ENCODE assay signal across 28 mouse cellular contexts in the genomic region with DNA sequence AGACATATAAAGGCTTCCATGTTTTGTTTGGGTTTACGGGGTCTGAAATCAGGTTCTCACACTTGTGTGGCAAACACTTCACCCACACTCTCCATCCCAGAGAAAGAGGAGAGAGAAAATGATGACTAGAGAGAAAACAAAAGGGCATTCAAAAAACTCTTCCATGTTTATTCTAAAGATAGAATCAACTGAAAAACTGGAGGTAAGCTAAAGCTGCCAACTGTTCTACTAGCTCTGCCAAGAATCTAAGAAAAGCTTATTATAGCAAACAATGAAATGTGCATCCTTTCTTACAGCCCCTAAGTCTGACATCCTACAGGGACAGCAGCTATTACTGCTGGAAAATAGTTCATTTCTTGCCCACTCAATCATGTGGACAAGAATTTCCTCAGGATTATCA. TPM values are rescaled to one million over a fixed set of nuclear protein-coding genes. Genes with fewer than 3 reads are reported as not detected.
A peak's percentile ranks its signal among the peaks of the same experiment; 100 is the strongest.
DNase-seq lines count a peak whose midpoint lies in the region; ATAC-seq and TF ChIP-seq lines count a peak whose summit lies in the region.
"Had no signal": no experiment of that assay in that cellular context is flagged by ENCODE, and none has a peak within 500 bp of the region (broad histone marks: within the 10 kb centered on the region; RNA-seq: fewer than 3 reads in every experiment).

No protein-coding gene starts in this region.

- no peak overlapping the region for H3K4me2 ChIP-seq in embryonic facial prominence, embryonic 14.5 days (ENCODE audit: low read depth, low read length)
- no peak overlapping the region for H3K4me2 ChIP-seq in hindbrain, embryonic 12.5 days (replicated peaks)
- no peak overlapping the region for H3K4me2 ChIP-seq in hindbrain, postnatal 0 days (ENCODE audit: low read depth, low read length)
- H3K4me2 ChIP-seq: embryonic facial prominence, embryonic 13.5 days; limb, embryonic 13.5 days; liver, embryonic 11.5 days; lung, embryonic 15.5 days; midbrain, embryonic 15.5 days had no signal

- H3K27me3 ChIP-seq in embryonic facial prominence, embryonic 14.5 days (replicated peaks; ENCODE audit: control insufficient read depth, insufficient read depth, low read length), result no peaks in the 10 kb centered on the region
- no peaks in the 10 kb centered on the region for H3K27me3 ChIP-seq in embryonic facial prominence, embryonic 10.5 days (replicated peaks; ENCODE audit: low read depth, poor library complexity, severe bottlenecking)
- H3K27me3 ChIP-seq in heart, adult 2 months (ENCODE audit: control insufficient read depth, insufficient read depth, low read length), result no peaks in the 10 kb centered on the region
- H3K27me3 ChIP-seq in hindbrain, embryonic 12.5 days, result no peaks in the 10 kb centered on the region
- H3K27me3 ChIP-seq in hindbrain, postnatal 0 days (ENCODE audit: insufficient read depth, low read length), result no peaks in the 10 kb centered on the region
- H3K27me3 ChIP-seq: embryonic facial prominence, embryonic 13.5 days; limb, embryonic 13.5 days; lung, embryonic 15.5 days; midbrain, embryonic 15.5 days had no signal

- peak; percentile 15 for DNase-seq in embryonic facial prominence, embryonic 14.5 days (ENCODE audit: low spot score)
- no peak for DNase-seq in embryonic facial prominence, embryonic 10.5 days (ENCODE audit: low spot score)
- no peak for DNase-seq in heart, adult 2 months
- DNase-seq in heart, adult 18-20 months, result no peak
- DNase-seq in hindbrain, postnatal 0 days (ENCODE audit: low spot score), result no peak
- DNase-seq in brain, adult 2 months (ENCODE audit: low read depth, low spot score), result peak; percentile 85
- DNase-seq in urinary bladder, postnatal 4 days (ENCODE audit: low spot score in 2 of 2), result no peak
- DNase-seq: adrenal gland, postnatal 14 days; cerebellum, adult 9-11 months; embryo, embryonic 11 days; gastrocnemius, postnatal 14 days; kidney, adult 9 months; kidney, postnatal 25 days; right cerebral cortex, postnatal 4 days; thymus, adult 2 months; thymus, postnatal 36 days had no signal

- no peak for TF ChIP-seq EP300 in heart, adult 2 months (IDR thresholded peaks at IDR 0.05; ENCODE audit: insufficient read depth, low read depth, low read length)

- no peak overlapping the region for H3K4me3 ChIP-seq in embryonic facial prominence, embryonic 14.5 days (ENCODE audit: low read depth, low read length)
- no peak overlapping the region for H3K4me3 ChIP-seq in embryonic facial prominence, embryonic 10.5 days
- H3K4me3 ChIP-seq in heart, adult 2 months, result no peak overlapping the region
- H3K4me3 ChIP-seq in hindbrain, embryonic 12.5 days, result no peak overlapping the region
- no peak overlapping the region for H3K4me3 ChIP-seq in hindbrain, postnatal 0 days (ENCODE audit: low read length)
- H3K4me3 ChIP-seq: embryonic facial prominence, embryonic 13.5 days; erythroblast, embryonic 14.5 days; hindbrain, embryonic 10.5 days; left cerebral cortex, adult 2 months; limb, embryonic 13.5 days; lung, embryonic 15.5 days; midbrain, embryonic 10.5 days; midbrain, embryonic 15.5 days had no signal

- no peak for TF ChIP-seq POLR2A in heart, adult 2 months (IDR thresholded peaks at IDR 0.05; ENCODE audit: insufficient read depth, low read depth, low read length)

- intact Hi-C loops in heart, adult 2 months (cut with DNase I), result loop anchor here (5.0 kb wide), 1 partner anchor 58 kb away; a partner anchor contains a TSS

- peaks cover 3% of the 10 kb centered on the region for H3K79me2 ChIP-seq in heart, adult 2 months (replicated peaks; ENCODE audit: control insufficient read depth, insufficient read depth, low read length)

- H3K9me3 ChIP-seq in embryonic facial prominence, embryonic 14.5 days (ENCODE audit: control insufficient read depth, low read length), result no peaks in the 10 kb centered on the region
- no peaks in the 10 kb centered on the region for H3K9me3 ChIP-seq in embryonic facial prominence, embryonic 10.5 days
- no peaks in the 10 kb centered on the region for H3K9me3 ChIP-seq in hindbrain, embryonic 12.5 days (replicated peaks)
- H3K9me3 ChIP-seq in hindbrain, postnatal 0 days (ENCODE audit: low read length), result no peaks in the 10 kb centered on the region
- H3K9me3 ChIP-seq: embryonic facial prominence, embryonic 13.5 days; hindbrain, embryonic 10.5 days; limb, embryonic 13.5 days; lung, embryonic 15.5 days; midbrain, embryonic 10.5 days; midbrain, embryonic 15.5 days had no signal

- no peaks in the 10 kb centered on the region for H3K4me1 ChIP-seq in embryonic facial prominence, embryonic 14.5 days (ENCODE audit: control insufficient read depth, insufficient read depth, low read length)
- no peaks in the 10 kb centered on the region for H3K4me1 ChIP-seq in embryonic facial prominence, embryonic 10.5 days
- H3K4me1 ChIP-seq in heart, adult 2 months (ENCODE audit: control insufficient read depth, insufficient read depth, low read length), result peaks cover 2% of the 10 kb centered on the region; the same call in 1 of the 2 replicates
- H3K4me1 ChIP-seq in hindbrain, embryonic 12.5 days, result no peaks in the 10 kb centered on the region
- H3K4me1 ChIP-seq in hindbrain, postnatal 0 days (ENCODE audit: insufficient read depth, low read length), result no peaks in the 10 kb centered on the region
- H3K4me1 ChIP-seq: embryonic facial prominence, embryonic 13.5 days; hindbrain, embryonic 10.5 days; limb, embryonic 13.5 days; lung, embryonic 15.5 days; midbrain, embryonic 10.5 days; midbrain, embryonic 15.5 days had no signal

- ATAC-seq in embryonic facial prominence, embryonic 14.5 days (ENCODE audit: low read depth), result no peak
- no peak for ATAC-seq in hindbrain, embryonic 12.5 days (ENCODE audit: low FRiP score)
- no peak for ATAC-seq in hindbrain, postnatal 0 days
- ATAC-seq: intestine, postnatal 0 days; midbrain, embryonic 15.5 days had no signal

- H3K9ac ChIP-seq in embryonic facial prominence, embryonic 14.5 days (ENCODE audit: low read depth, low read length), result no peak overlapping the region
- H3K9ac ChIP-seq in heart, adult 2 months (ENCODE audit: low read depth, low read length), result no peak overlapping the region
- no peak overlapping the region for H3K9ac ChIP-seq in hindbrain, embryonic 12.5 days
- H3K9ac ChIP-seq in hindbrain, postnatal 0 days (replicated peaks; ENCODE audit: low read length), result no peak overlapping the region
- H3K9ac ChIP-seq: embryonic facial prominence, embryonic 13.5 days; limb, embryonic 13.5 days; lung, embryonic 15.5 days; midbrain, embryonic 15.5 days had no signal

- H3K36me3 ChIP-seq in embryonic facial prominence, embryonic 14.5 days (ENCODE audit: control insufficient read depth, insufficient read depth, low read length), result peaks cover 15% of the 10 kb centered on the region
- peaks cover 56% of the 10 kb centered on the region for H3K36me3 ChIP-seq in embryonic facial prominence, embryonic 10.5 days (replicated peaks)
- peaks cover 2% of the 10 kb centered on the region; the same call in 1 of the 2 replicates for H3K36me3 ChIP-seq in heart, adult 2 months (ENCODE audit: control insufficient read depth, insufficient read depth, low read length)
- H3K36me3 ChIP-seq in hindbrain, embryonic 12.5 days, result peaks cover 4% of the 10 kb centered on the region
- peaks cover 3% of the 10 kb centered on the region; the same call in 1 of the 2 replicates for H3K36me3 ChIP-seq in hindbrain, postnatal 0 days (ENCODE audit: insufficient read depth, low read length)

- no peak for TF ChIP-seq CTCF in heart, adult 2 months (IDR thresholded peaks at IDR 0.05)
- TF ChIP-seq CTCF in hindbrain, postnatal 0 days (IDR thresholded peaks at IDR 0.05; ENCODE audit: low read depth), result no peak

- WGBS in embryonic facial prominence, embryonic 14.5 days, result 97% methylated on average over 1 of the region's 1 CpGs
- WGBS in embryonic facial prominence, embryonic 10.5 days, result 89% methylated on average over 1 of the region's 1 CpGs
- WGBS in heart, adult 2 months, result 83% methylated on average over 1 of the region's 1 CpGs
- 92% methylated on average over 1 of the region's 1 CpGs for WGBS in hindbrain, embryonic 12.5 days
- 74% methylated on average over 1 of the region's 1 CpGs for WGBS in hindbrain, postnatal 0 days

- no peak overlapping the region for H3K27ac ChIP-seq in embryonic facial prominence, embryonic 14.5 days (replicated peaks; ENCODE audit: low read depth, low read length)
- no peak overlapping the region for H3K27ac ChIP-seq in embryonic facial prominence, embryonic 10.5 days (replicated peaks)
- H3K27ac ChIP-seq in heart, adult 2 months, result peak overlapping the region; percentile 3
- H3K27ac ChIP-seq in hindbrain, embryonic 12.5 days, result peak overlapping the region; percentile 30; the same call in 1 of the 2 replicates
- no peak overlapping the region for H3K27ac ChIP-seq in hindbrain, postnatal 0 days
- H3K27ac ChIP-seq: embryonic facial prominence, embryonic 13.5 days; hindbrain, embryonic 10.5 days; left cerebral cortex, adult 2 months; limb, embryonic 13.5 days; lung, embryonic 15.5 days; midbrain, embryonic 10.5 days; midbrain, embryonic 15.5 days; stomach, postnatal 0 days had no signal

RNA-seq across cellular contexts. Expression of a gene that starts 45.7 kb away (rescaled TPM):
- polyA plus RNA-seq in embryonic facial prominence, embryonic 14.5 days (2014; fragmentation: Nextera tagmentation; extraction: Ambion mirVana), result 47.3 and 52.7 TPM in 2 replicates
- 34.8 and 34.9 TPM in 2 replicates for polyA plus RNA-seq in embryonic facial prominence, embryonic 10.5 days (2016; fragmentation: Nextera tagmentation; extraction: Ambion mirVana)
- 10 to 100 TPM; 54.6 to 66.6 TPM for total RNA-seq in heart, adult 2 months (2021)
- polyA plus RNA-seq in heart, adult 2 months (2012; rRNA removed), result 19.1 and 30.0 TPM in 2 replicates
- total RNA-seq in heart, adult 18-20 months (2021), result 10 to 100 TPM; 62.3 to 65.8 TPM
- 43.2 and 48.0 TPM in 2 replicates for polyA plus RNA-seq in hindbrain, embryonic 12.5 days (2016; fragmentation: Nextera tagmentation; extraction: Ambion mirVana)
- 9.2 and 9.8 TPM in 2 replicates for total RNA-seq in hindbrain, postnatal 0 days (2014; rRNA removed)
- polyA plus RNA-seq in hindbrain, postnatal 0 days (2015; fragmentation: Nextera tagmentation; extraction: Ambion mirVana), result 57.4 and 58.5 TPM in 2 replicates

RNA-seq across cellular contexts. Expression of a gene that starts 58.9 kb away (rescaled TPM):
- 21.7 and 23.2 TPM in 2 replicates for polyA plus RNA-seq in embryonic facial prominence, embryonic 14.5 days (2014; fragmentation: Nextera tagmentation; extraction: Ambion mirVana)
- 24.7 and 25.0 TPM in 2 replicates for polyA plus RNA-seq in embryonic facial prominence, embryonic 10.5 days (2016; fragmentation: Nextera tagmentation; extraction: Ambion mirVana)
- 10 to 100 TPM; 14.0 to 15.7 TPM for total RNA-seq in heart, adult 2 months (2021)
- 1.7 and 3.9 TPM in 2 replicates for polyA plus RNA-seq in heart, adult 2 months (2012; rRNA removed)
- 10 to 100 TPM; 12.7 to 14.4 TPM for total RNA-seq in heart, adult 18-20 months (2021)
- polyA plus RNA-seq in hindbrain, embryonic 12.5 days (2016; fragmentation: Nextera tagmentation; extraction: Ambion mirVana), result 39.2 and 43.0 TPM in 2 replicates
- total RNA-seq in hindbrain, postnatal 0 days (2014; rRNA removed), result 22.6 and 25.6 TPM in 2 replicates
- polyA plus RNA-seq in hindbrain, postnatal 0 days (2015; fragmentation: Nextera tagmentation; extraction: Ambion mirVana), result 15.1 and 15.6 TPM in 2 replicates

Comparison
In these comparisons a context has a peak if more than half of its experiments do, and no peak if none do; other contexts are left out.
1. DNase-seq: peak in embryonic facial prominence, embryonic 14.5 days (single experiment) and brain, adult 2 months (single experiment); none in embryonic facial prominence, embryonic 10.5 days (single experiment), heart, adult 2 months (0 of 2), heart, adult 18-20 months (0 of 2), hindbrain, postnatal 0 days (single experiment) and urinary bladder, postnatal 4 days (0 of 2).
2. H3K27ac ChIP-seq: peak in heart, adult 2 months (single experiment) and hindbrain, embryonic 12.5 days (single experiment); none in embryonic facial prominence, embryonic 14.5 days (single experiment), embryonic facial prominence, embryonic 10.5 days (single experiment) and hindbrain, postnatal 0 days (single experiment).